Mouse (Mus musculus) colon, adult 2 months (tissue): ENCODE measurements around the gene Ocln. TPM values are rescaled to one million over a fixed set of nuclear protein-coding genes. Genes with fewer than 3 reads are reported as not detected.

Experiments
- polyA plus RNA-seq: library from polyadenylated mRNA; depleted of rRNA; stranded (reverse); fragments of >200 nt; gene quantifications from 2 replicates; pipeline ENCODE4 v1.2.3, GENCODE M21; 2012; rRNA removed

The Ocln gene
- polyA plus RNA-seq, result 21.7 and 24.7 TPM in 2 replicates

GRCm38 (mm10) chr13:100552369-100553041 lies at the start of gene Ocln:
Ocln (minus strand) TSS chr13:100552718.

GRCm38 (mm10) chr13:100492061-100492787 lies 60.3 kb downstream of the Ocln start, which contains the start of gene Gtf2h2:
Gtf2h2 (minus strand) TSS chr13:100492579.

GRCm38 (mm10) chr13:100452415-100453127 lies 99.9 kb downstream of the Ocln start, which contains the start of gene Naip1:
Naip1 (minus strand) TSS chr13:100452869.

Other genes starting within 250 kb of the Ocln start
- 19.8 and 22.3 TPM in 2 replicates for gene Naip6, start 235.0 kb downstream of the Ocln start, polyA plus RNA-seq
- 21.8 and 23.3 TPM in 2 replicates for gene Naip1, start 99.8 kb downstream of the Ocln start, polyA plus RNA-seq
- gene Gtf2h2, start 60.1 kb downstream of the Ocln start, polyA plus RNA-seq, result 9.1 and 13.6 TPM in 2 replicates
- 20.9 and 24.8 TPM in 2 replicates for gene Marveld2, start 64.3 kb upstream of the Ocln start, polyA plus RNA-seq
- gene Ak6, start 98.3 kb upstream of the Ocln start, polyA plus RNA-seq, result 11.1 and 15.1 TPM in 2 replicates
- 1.7 and 2.2 TPM in 2 replicates for gene Rad17, start 98.3 kb upstream of the Ocln start, polyA plus RNA-seq
- 0.75 and 1.3 TPM in 2 replicates for gene Taf9, start 98.9 kb upstream of the Ocln start, polyA plus RNA-seq
- gene Ccdc125, start 117.0 kb upstream of the Ocln start, polyA plus RNA-seq, result 1.1 and 1.7 TPM in 2 replicates
- 9.2 and 10.0 TPM in 2 replicates for gene Cdk7, start 178.2 kb upstream of the Ocln start, polyA plus RNA-seq
- 39.4 and 44.3 TPM in 2 replicates for gene Mrps36, start 191.9 kb upstream of the Ocln start, polyA plus RNA-seq
- 0.69 and 0.83 TPM in 2 replicates for gene Cenph, start 223.2 kb upstream of the Ocln start, polyA plus RNA-seq
- 6.3 and 9.1 TPM in 2 replicates for gene Ccnb1, start 233.9 kb upstream of the Ocln start, polyA plus RNA-seq